Mouse (Mus musculus): Measurements from ENCODE around the gene Smarcc1. TPM values are rescaled to one million over a fixed set of nuclear protein-coding genes. Genes with fewer than 3 reads are reported as not detected.

Smarcc1 gene
- polyA plus RNA-seq, 1 experiment from 2014 or later = 190 TPM

Small RNA genes within 50 kb of the gene (microRNA-seq; reads per million reads assigned to microRNA genes)
- gene Mir6236 (ENCODE audit: insufficient number of aligned reads) = 327 reads per million, percentile 54 among the genes with 10 or more reads in this experiment

Other genes starting within 250 kb of the Smarcc1 start
- 42.3 and 45.8 TPM in 2 replicates for gene Cdc25a, start 242.1 kb upstream of the Smarcc1 start, polyA plus RNA-seq (2014; fragmentation: Nextera tagmentation; extraction: Ambion mirVana)
- gene Map4, start 186.2 kb upstream of the Smarcc1 start, polyA plus RNA-seq (2014; fragmentation: Nextera tagmentation; extraction: Ambion mirVana) = 76.2 and 77.7 TPM in 2 replicates
- 186 and 198 TPM in 2 replicates for gene Dhx30, start 122 bp downstream of the Smarcc1 start, polyA plus RNA-seq (2014; fragmentation: Nextera tagmentation; extraction: Ambion mirVana)
- 10.9 and 11.3 TPM in 2 replicates for gene Cspg5, start 126.1 kb downstream of the Smarcc1 start, polyA plus RNA-seq (2014; fragmentation: Nextera tagmentation; extraction: Ambion mirVana)
- 37.5 and 40.3 TPM in 2 replicates for gene Elp6, start 187.5 kb downstream of the Smarcc1 start, polyA plus RNA-seq (2014; fragmentation: Nextera tagmentation; extraction: Ambion mirVana)
- gene Scap, start 215.6 kb downstream of the Smarcc1 start, polyA plus RNA-seq (2014; fragmentation: Nextera tagmentation; extraction: Ambion mirVana) = 40.2 and 42.8 TPM in 2 replicates

Measured in forebrain, embryonic 11.5 days (tissue).